Mouse (Mus musculus) forebrain, embryonic 12.5 days (tissue): ENCODE measurements around the gene Epo. TPM values are rescaled to one million over a fixed set of nuclear protein-coding genes. Genes with fewer than 3 reads are reported as not detected.

Experiments
- ATAC-seq: fragments of 200-750 bp; cut with Nextera tagmentation; 2 replicates; pipeline ENCODE4 v1.8.0; 2017; ENCODE audit warnings: moderate TSS enrichment; ENCODE audit not compliant: low FRiP score
- H3K27ac ChIP-seq: fragments of 300-500 bp; sonication (generic); 2 replicates; pipeline ENCODE4 v1.5.1; 2016; ENCODE audit warnings: mild to moderate bottlenecking
- H3K27me3 ChIP-seq: fragments of 300-500 bp; sonication (generic); 2 replicates; pipeline ENCODE4 v1.6.1; 2016; ENCODE audit warnings: mild to moderate bottlenecking
- H3K36me3 ChIP-seq: fragments of 300-500 bp; sonication (generic); replicated peaks from 2 replicates; pipeline ENCODE4 v1.6.1; 2016; ENCODE audit warnings: mild to moderate bottlenecking
- H3K4me1 ChIP-seq: fragments of 300-500 bp; sonication (generic); 2 replicates; pipeline ENCODE4 v1.6.1; 2016
- H3K4me2 ChIP-seq: fragments of 300-500 bp; sonication (generic); 2 replicates; pipeline ENCODE4 v1.6.1; 2016; ENCODE audit warnings: mild to moderate bottlenecking, moderate library complexity
- H3K4me3 ChIP-seq: fragments of 300-500 bp; sonication (generic); replicated peaks from 2 replicates; pipeline ENCODE4 v1.5.1; 2016; ENCODE audit warnings: mild to moderate bottlenecking
- H3K9ac ChIP-seq: fragments of 300-500 bp; sonication (generic); 2 replicates; pipeline ENCODE4 v1.6.1; 2016; ENCODE audit warnings: mild to moderate bottlenecking
- H3K9me3 ChIP-seq: fragments of 300-500 bp; sonication (generic); 2 replicates; pipeline ENCODE4 v1.6.1; 2016
- WGBS: fragments of 180-500 bp; shearing (Covaris S2); methylation state at CpG from one replicate; pipeline ENCODE4 v1.1.7; 2016; 5-methylcytosine and 5-hydroxymethylcytosine counted together
- polyA plus RNA-seq: library from polyadenylated mRNA; unstranded; fragments of >200 nt; fragmentation: Nextera tagmentation; extraction: Ambion mirVana; gene quantifications from 2 replicates; pipeline ENCODE4 v1.2.1, GENCODE M21; 2016

The Epo gene
- 0.38 and 0.47 TPM in 2 replicates for polyA plus RNA-seq

GRCm38 (mm10) chr5:137533117-137533827, at the start of gene Epo, which contains the start of gene Gnb2:
Epo (minus strand) TSS chr5:137533242.
Gnb2 (minus strand) TSS chr5:137533510.
- peak; percentile 74 for ATAC-seq
- Histone ChIP-seq H3K36me3 (peaks cover 20% of the 10 kb centered on the region), H3K4me1 (peaks cover 24% of the 10 kb centered on the region), H3K27ac (peak within 1 kb of the TSS; percentile 97), H3K4me2 (peak within 1 kb of the TSS; percentile 96), H3K9me3 (no peaks in the 10 kb centered on the region), H3K9ac (peak within 1 kb of the TSS; percentile 92), H3K27me3 (no peaks in the 10 kb centered on the region; the same call in 1 of the 2 replicates), H3K4me3 (peak within 1 kb of the TSS; percentile 71)
- under 1% methylated on average over 39 of the region's 40 CpGs for WGBS

DNA sequence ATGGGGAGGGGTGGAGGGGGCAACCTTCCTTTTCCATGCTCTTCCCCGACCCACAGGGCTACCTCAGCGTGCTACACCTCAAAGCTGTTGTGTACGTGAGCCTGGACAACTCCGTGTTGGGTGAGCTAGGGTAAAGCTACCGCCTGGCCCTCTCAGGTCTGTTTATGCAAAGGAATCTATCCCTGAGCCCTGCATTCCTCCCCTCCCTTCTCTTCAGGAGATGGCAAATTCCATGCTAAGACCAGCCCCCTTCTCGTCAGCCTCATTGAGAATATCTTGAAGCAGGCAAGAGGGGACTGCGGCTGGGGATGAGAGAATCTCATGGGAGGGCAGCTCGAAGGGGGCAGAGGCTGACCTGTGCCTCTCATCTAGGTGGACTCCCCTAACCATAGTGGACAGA, 49.7 kb upstream of the Epo start:
- H3K9ac ChIP-seq = no peak overlapping the region; the same call in 1 of the 2 replicates
- ATAC-seq = no peak
- WGBS = 49% methylated on average over 8 of the region's 8 CpGs
- 0 out of 2 replicates have a peak, but pooled peaks cover 6% of the 10 kb centered on the region for H3K9me3 ChIP-seq
- H3K4me1 ChIP-seq = peaks cover 14% of the 10 kb centered on the region
- no peak overlapping the region for H3K4me2 ChIP-seq
- no peak overlapping the region for H3K27ac ChIP-seq
- peaks cover 35% of the 10 kb centered on the region for H3K27me3 ChIP-seq
- H3K36me3 ChIP-seq = no peaks in the 10 kb centered on the region
- H3K4me3 ChIP-seq = no peak overlapping the region

DNA sequence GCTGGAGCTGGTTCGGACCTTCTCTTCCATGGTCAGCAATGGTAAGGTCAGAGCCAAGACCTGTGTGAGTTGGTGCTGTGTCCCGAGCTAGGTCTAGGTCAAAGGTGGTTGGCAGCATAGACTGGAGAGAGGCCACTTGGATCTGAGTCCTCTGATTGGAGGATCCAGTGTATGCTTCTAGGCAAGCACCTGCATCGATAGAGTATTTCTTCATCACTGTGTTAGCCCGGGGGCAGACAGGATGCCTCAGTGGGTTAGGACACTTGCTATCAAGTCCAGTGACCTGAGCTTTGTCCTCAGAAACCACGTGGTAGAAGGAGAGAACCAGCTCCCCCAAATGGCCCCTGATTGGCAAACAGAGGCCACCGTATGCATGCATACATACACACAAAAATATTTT, 47.2 kb upstream of the Epo start:
- no peak for ATAC-seq
- Histone ChIP-seq H3K4me3 (no peak overlapping the region), H3K36me3 (no peaks in the 10 kb centered on the region), H3K9me3 (no peaks in the 10 kb centered on the region), H3K27me3 (peaks cover 35% of the 10 kb centered on the region), H3K4me1 (peaks cover 14% of the 10 kb centered on the region), H3K4me2 (no peak overlapping the region), H3K27ac (no peak overlapping the region), H3K9ac (no peak overlapping the region)
- 84% methylated on average over 6 of the region's 6 CpGs for WGBS

DNA sequence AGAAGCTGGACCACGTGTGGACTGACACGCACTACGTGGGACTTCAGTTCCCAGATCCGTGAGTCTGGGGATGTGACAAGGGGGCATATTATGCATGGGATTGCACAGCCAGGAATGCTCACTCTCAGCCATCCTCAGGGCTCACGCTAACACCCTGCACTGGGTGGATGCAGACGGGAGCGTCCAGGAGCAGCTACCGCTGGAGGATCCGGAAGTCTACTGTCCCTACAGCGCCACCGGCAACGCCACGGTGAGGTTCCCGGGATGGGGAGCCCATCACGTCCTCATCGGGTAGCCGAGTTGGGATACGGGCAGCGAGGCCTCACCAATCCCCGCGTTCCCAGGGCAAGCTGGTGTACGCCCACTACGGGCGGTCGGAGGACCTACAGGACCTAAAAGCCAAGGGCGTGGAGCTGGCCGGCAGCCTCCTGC, 41.4 kb upstream of the Epo start:
- Histone ChIP-seq H3K36me3 (no peaks in the 10 kb centered on the region), H3K4me2 (peak overlapping the region; percentile 49), H3K27ac (no peak overlapping the region), H3K9me3 (no peaks in the 10 kb centered on the region), H3K27me3 (peaks cover 17% of the 10 kb centered on the region), H3K9ac (0 out of 2 replicates have a peak overlapping the region, but pooled peaks have one; percentile 30), H3K4me1 (peaks cover 4% of the 10 kb centered on the region; the same call in 1 of the 2 replicates), H3K4me3 (peak overlapping the region; percentile 16)
- no peak for ATAC-seq
- WGBS = 8% methylated on average over 27 of the region's 27 CpGs

DNA sequence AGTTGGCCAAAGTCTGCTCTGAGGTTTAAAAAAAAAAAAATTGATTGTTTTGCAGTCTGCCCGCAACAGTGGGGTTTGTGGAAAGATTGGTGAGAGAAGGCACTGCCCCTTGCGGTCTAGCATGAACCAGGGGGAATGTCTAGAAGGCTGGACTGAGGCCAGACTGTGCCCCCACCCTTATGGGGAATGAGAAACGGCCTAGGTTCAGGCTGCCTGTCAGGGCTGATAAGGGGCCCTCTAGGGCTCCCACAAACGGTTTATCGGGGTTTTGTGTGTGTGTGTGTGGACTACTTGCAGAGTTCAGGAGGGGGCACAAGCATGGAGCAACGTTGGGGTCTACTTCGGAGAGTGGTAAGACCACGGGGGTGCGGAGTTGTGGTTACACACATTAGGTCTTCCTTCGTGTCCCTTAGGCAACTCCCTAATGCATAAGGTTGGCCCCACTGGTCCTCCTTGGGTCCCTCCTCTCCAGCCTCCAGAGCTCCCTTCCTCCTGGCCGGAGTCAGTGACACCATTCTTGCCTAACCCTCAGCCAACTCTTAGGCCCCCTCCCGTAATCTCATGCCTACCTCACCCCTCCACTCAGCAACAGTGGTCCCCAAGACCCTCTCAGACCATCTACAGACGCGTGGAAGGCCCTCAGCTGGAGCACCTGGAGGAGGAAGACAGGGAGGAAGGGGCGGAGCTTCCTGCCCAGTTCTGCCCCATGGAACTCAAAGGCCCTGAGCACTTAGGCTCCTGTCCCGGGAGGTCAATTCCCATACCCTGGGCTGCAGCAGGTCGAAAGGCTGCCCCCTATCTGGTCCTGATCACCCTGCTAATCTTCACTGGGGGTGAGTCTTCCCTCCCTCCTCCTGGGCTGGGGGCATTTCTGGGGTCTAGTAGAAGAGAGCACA, 37.9 kb upstream of the Epo start:
- Histone ChIP-seq H3K9ac (no peak overlapping the region), H3K4me2 (no peak overlapping the region), H3K4me1 (peaks cover 4% of the 10 kb centered on the region; the same call in 1 of the 2 replicates), H3K27me3 (peaks cover 22% of the 10 kb centered on the region), H3K27ac (no peak overlapping the region), H3K9me3 (no peaks in the 10 kb centered on the region), H3K36me3 (no peaks in the 10 kb centered on the region; the same call in 1 of the 2 replicates), H3K4me3 (no peak overlapping the region)
- ATAC-seq = no peak
- WGBS = 76% methylated on average over 17 of the region's 17 CpGs

DNA sequence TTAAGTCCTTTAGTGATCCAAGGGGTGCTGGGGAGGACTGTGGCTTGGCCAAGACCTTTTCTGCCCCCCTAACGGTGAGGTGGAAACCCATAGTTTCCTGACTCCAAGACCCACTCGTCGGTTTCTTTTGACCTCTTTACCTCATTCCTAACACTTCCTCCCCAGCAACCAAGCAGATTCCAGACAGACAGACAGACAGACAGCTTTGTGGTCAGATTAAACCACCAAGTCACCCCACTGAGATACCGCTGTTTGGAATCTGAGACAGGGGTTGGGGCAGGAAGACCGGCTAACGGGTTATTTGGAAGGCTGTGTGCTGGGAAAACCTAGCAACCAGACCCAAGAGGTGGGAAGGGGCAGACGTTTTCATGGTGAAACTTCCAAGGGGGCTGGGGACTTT, 37.1 kb upstream of the Epo start:
- Histone ChIP-seq H3K27ac (no peak overlapping the region), H3K4me3 (no peak overlapping the region), H3K9me3 (no peaks in the 10 kb centered on the region), H3K4me2 (no peak overlapping the region), H3K9ac (no peak overlapping the region), H3K36me3 (no peaks in the 10 kb centered on the region; the same call in 1 of the 2 replicates), H3K4me1 (peaks cover 4% of the 10 kb centered on the region; the same call in 1 of the 2 replicates), H3K27me3 (peaks cover 21% of the 10 kb centered on the region)
- WGBS = 66% methylated on average over 7 of the region's 7 CpGs
- ATAC-seq = no peak

GRCm38 (mm10) chr5:137569665-137570064, 36.6 kb upstream of the Epo start, which contains the start of gene Tfr2:
Tfr2 (plus strand) TSS chr5:137569840.
- Histone ChIP-seq H3K9ac (no peak within 1 kb of the TSS), H3K4me3 (no peak within 1 kb of the TSS), H3K4me1 (peaks cover 3% of the 10 kb centered on the region; the same call in 1 of the 2 replicates), H3K4me2 (no peak within 1 kb of the TSS), H3K36me3 (no peaks in the 10 kb centered on the region; the same call in 1 of the 2 replicates), H3K27me3 (peaks cover 16% of the 10 kb centered on the region), H3K9me3 (no peaks in the 10 kb centered on the region), H3K27ac (no peak within 1 kb of the TSS)
- no peak for ATAC-seq
- 41% methylated on average over 9 of the region's 9 CpGs for WGBS

- no peak overlapping the region for H3K4me2 ChIP-seq
- WGBS = 83% methylated on average over 12 of the region's 12 CpGs
Observed at GRCm38 (mm10) chr5:137569031-137569430, 36.0 kb upstream of the Epo start.

DNA sequence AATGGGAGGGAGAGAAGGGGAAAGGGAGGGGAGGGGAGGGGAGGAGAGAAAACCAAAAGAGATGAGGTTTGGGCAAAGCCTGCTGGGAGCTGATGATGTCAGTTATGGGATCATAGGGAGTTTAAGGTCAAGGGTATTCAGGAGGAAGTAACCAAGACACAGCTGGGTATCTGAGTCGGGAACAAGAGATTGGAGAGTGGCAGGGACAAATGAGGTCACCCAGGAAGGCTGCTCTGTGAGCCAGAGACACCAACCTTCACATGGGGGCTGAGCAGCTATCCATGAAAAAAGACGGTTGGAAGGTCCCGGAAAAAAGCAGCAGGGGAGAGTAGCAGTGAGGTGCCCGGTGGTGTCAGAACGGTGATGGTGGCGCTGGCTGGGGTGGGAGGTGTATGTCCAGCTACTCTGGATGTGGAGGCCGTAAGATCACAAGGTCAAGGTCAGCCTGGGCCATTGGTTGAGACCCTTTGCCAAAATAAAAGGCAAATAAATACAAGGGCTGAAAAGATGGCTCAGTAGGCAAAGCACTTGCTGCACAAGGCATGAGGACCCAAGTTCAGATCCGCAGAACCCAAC, 35.3 kb upstream of the Epo start:
- Histone ChIP-seq H3K4me2 (no peak overlapping the region), H3K9me3 (no peaks in the 10 kb centered on the region), H3K27ac (no peak overlapping the region), H3K4me3 (no peak overlapping the region), H3K9ac (no peak overlapping the region), H3K36me3 (no peaks in the 10 kb centered on the region; the same call in 1 of the 2 replicates), H3K27me3 (peaks cover 10% of the 10 kb centered on the region; the same call in 1 of the 2 replicates), H3K4me1 (no peaks in the 10 kb centered on the region; the same call in 1 of the 2 replicates)
- ATAC-seq = no peak
- WGBS = 88% methylated on average over 8 of the region's 8 CpGs

More at GRCm38 (mm10) chr5:137569031-137569430, 36.0 kb upstream of the Epo start:
- H3K36me3 ChIP-seq = no peaks in the 10 kb centered on the region; the same call in 1 of the 2 replicates
- peaks cover 13% of the 10 kb centered on the region; the same call in 1 of the 2 replicates for H3K27me3 ChIP-seq
- no peaks in the 10 kb centered on the region for H3K9me3 ChIP-seq
- H3K9ac ChIP-seq = no peak overlapping the region
- no peak overlapping the region for H3K4me3 ChIP-seq
- ATAC-seq = no peak
- no peak overlapping the region for H3K27ac ChIP-seq
- no peaks in the 10 kb centered on the region; the same call in 1 of the 2 replicates for H3K4me1 ChIP-seq

GRCm38 (mm10) chr5:137566416-137566815, 33.4 kb upstream of the Epo start:
- Histone ChIP-seq H3K4me1 (no peaks in the 10 kb centered on the region; the same call in 1 of the 2 replicates), H3K27me3 (peaks cover 8% of the 10 kb centered on the region; the same call in 1 of the 2 replicates), H3K4me3 (no peak overlapping the region), H3K36me3 (no peaks in the 10 kb centered on the region; the same call in 1 of the 2 replicates), H3K9me3 (no peaks in the 10 kb centered on the region), H3K27ac (no peak overlapping the region), H3K9ac (no peak overlapping the region), H3K4me2 (no peak overlapping the region)
- no peak for ATAC-seq
- WGBS = 95% methylated on average over 5 of the region's 5 CpGs

DNA sequence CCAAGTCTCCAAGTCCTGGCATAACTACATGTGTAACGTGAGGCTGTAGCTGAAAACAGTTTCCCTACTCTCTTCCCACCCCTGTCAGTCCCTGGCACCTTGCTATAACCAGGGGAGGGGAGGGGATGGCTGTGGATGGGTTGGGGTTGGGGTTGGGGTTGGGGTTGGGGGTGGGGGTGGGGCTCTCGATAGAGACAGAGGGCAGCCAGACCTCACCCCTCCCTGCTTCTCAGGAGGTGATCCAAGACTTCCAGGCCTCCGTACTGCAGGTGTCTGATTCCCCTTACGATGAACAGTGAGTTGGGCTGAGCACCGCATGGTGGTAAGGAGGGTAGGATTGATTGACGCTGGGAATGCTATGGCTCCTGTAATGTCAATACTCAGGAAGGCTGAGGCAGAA, 32.7 kb upstream of the Epo start:
- Histone ChIP-seq H3K4me3 (no peak overlapping the region), H3K4me2 (no peak overlapping the region), H3K4me1 (no peaks in the 10 kb centered on the region; the same call in 1 of the 2 replicates), H3K36me3 (no peaks in the 10 kb centered on the region; the same call in 1 of the 2 replicates), H3K27me3 (peaks cover 8% of the 10 kb centered on the region; the same call in 1 of the 2 replicates), H3K9me3 (no peaks in the 10 kb centered on the region), H3K9ac (no peak overlapping the region), H3K27ac (no peak overlapping the region)
- WGBS = 73% methylated on average over 6 of the region's 6 CpGs
- ATAC-seq = no peak
